Mouse (Mus musculus): ENCODE data around the gene Agpat4. TPM values are rescaled to one million over a fixed set of nuclear protein-coding genes. Genes with fewer than 3 reads are reported as not detected.
A peak's percentile ranks its signal among the peaks of the same experiment; 100 is the strongest.

Gene Agpat4
- polyA plus RNA-seq, 1 experiment from 2014 or later, result 38.8 TPM

DNA sequence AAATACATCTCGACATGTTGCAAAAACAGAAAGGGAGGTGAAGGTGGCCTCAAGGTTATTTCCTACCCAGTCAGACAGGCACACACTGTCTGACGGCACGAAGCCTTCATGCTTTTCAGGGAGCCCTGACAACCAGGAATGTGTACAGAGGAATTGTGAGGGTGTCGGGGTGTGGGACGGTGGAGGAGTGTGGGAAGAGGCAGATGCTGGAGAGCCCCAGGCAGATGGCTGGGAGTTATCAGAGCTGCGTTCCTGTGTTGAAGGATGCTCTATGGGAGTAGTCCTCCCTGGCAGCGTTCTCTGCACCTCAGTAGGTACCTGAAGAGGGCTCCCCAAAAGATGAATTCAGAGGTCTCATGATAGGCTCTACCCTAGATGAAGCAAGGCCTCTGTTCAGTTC, 45.4 kb downstream of the Agpat4 start:
- Histone ChIP-seq H3K4me3 (no peak overlapping the region), H3K4me1 (peaks cover 41% of the 10 kb centered on the region), H3K36me3 (peaks cover 7% of the 10 kb centered on the region), H3K27me3 (no peaks in the 10 kb centered on the region), H3K4me2 (replicated peaks) (no peak overlapping the region), H3K27ac (no peak overlapping the region), H3K9me3 (no peaks in the 10 kb centered on the region), H3K9ac (no peak overlapping the region)
- ATAC-seq (ENCODE audit: low FRiP score, low read depth), result no peak
- 82% methylated on average over 7 of the region's 7 CpGs for WGBS

DNA sequence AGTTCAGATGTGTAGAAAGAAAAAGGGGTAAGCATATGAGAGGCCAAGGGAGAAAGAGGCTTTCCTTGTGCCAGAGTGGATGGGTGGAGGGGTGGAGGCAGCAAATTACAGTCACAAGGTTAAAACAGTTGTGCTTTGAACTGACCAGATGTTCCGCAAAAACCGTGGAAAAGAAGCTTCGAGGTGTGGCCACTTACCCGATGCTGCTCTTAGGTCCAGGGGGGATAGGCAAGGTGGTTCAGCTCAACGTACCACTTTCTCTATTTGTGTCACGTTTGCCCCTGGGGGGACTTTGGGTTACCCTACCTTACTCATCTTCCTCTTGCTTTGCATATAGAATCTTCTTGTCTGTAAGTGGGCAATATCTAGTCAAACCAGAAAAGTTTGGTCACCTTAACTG, 46.0 kb downstream of the Agpat4 start:
- ATAC-seq (ENCODE audit: low FRiP score, low read depth), result no peak
- Histone ChIP-seq H3K9ac (no peak overlapping the region), H3K27ac (no peak overlapping the region), H3K4me2 (replicated peaks) (no peak overlapping the region), H3K9me3 (no peaks in the 10 kb centered on the region), H3K4me1 (peaks cover 47% of the 10 kb centered on the region), H3K4me3 (no peak overlapping the region), H3K36me3 (peaks cover 7% of the 10 kb centered on the region; the same call in 1 of the 2 replicates), H3K27me3 (no peaks in the 10 kb centered on the region)
- 73% methylated on average over 6 of the region's 6 CpGs for WGBS

DNA sequence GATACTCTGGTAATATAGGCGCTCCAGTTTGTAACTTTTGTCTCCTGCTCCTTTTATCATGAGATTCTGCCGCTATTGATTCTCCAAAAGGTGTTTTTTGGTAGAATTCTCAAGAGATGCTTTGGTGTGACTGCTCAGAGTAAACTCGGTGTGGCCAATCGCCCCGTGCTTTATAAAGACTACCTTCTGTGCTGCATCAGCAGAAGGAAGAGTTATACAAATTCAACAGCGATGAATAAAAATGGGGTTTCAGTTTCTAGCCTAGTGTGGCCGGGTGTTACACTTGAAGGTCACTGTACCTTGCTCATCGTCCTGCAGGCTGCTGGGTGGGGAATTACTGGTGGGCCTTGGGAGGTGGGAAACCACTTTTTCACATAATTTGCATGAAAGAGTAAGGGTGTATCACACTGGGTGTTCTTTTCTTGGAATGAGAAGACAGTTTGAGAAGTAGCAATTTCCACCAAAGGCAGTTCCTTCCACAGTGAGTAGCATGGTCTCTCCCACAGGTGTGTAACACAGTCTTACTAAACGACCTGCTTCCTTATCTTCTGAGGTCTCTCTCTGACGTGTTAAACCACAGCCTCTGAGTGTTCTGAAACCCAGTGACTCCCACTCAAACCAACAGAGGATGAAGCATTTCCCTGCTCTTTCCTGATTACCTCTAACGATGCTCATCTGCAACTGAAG, 46.6 kb downstream of the Agpat4 start:
- Histone ChIP-seq H3K9me3 (no peaks in the 10 kb centered on the region), H3K4me1 (peaks cover 52% of the 10 kb centered on the region), H3K4me3 (no peak overlapping the region), H3K9ac (no peak overlapping the region), H3K4me2 (replicated peaks) (no peak overlapping the region), H3K27ac (no peak overlapping the region), H3K27me3 (no peaks in the 10 kb centered on the region), H3K36me3 (peaks cover 2% of the 10 kb centered on the region; the same call in 1 of the 2 replicates)
- ATAC-seq (ENCODE audit: low FRiP score, low read depth), result no peak
- 86% methylated on average over 11 of the region's 11 CpGs for WGBS

DNA sequence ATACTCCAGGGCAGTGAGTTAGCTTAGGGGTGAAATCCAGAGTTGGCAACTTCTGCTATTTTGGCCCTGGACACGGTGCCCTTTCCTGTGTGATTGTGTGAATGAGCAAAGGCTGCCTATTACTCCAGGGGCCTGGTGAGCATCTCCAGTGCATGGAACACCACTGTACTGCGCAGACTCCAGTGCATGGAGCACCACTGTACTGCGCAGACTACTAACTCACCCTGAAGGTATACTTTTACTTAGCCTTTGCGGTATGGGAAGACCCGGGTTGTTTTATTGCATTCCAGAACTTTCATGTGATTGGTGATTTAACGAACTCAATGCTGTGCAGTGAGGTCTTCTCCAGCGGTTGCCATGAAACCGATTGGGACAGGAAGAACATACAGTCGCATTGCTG, 47.2 kb downstream of the Agpat4 start:
- Histone ChIP-seq H3K36me3 (peaks cover 1% of the 10 kb centered on the region; the same call in 1 of the 2 replicates), H3K9ac (no peak overlapping the region), H3K4me2 (replicated peaks) (no peak overlapping the region), H3K27ac (no peak overlapping the region), H3K9me3 (no peaks in the 10 kb centered on the region), H3K27me3 (no peaks in the 10 kb centered on the region), H3K4me1 (peaks cover 57% of the 10 kb centered on the region), H3K4me3 (no peak overlapping the region)
- no peak for ATAC-seq (ENCODE audit: low FRiP score, low read depth)
- WGBS, result 85% methylated on average over 9 of the region's 9 CpGs

DNA sequence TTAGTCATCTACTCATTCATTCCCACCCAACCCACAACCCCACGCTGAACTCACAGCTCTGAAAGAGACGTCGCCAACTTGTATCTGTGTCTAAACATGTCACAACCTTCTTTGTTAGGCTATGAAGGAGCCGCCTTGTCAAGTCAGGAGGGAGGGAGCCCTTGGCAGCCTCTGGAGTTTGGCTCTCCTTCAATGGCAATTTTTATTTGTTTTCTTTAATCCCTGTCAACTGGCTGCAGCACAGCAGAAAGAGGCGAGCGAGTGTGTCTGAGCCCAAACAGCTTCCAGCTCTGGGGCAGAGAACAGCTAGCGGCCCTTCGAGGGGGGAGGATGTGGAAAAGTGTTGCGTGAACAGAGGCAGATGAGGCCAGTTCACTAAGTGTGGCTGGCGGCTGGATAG, 50.0 kb downstream of the Agpat4 start:
- Histone ChIP-seq H3K4me1 (peaks cover 45% of the 10 kb centered on the region), H3K36me3 (no peaks in the 10 kb centered on the region), H3K9ac (no peak overlapping the region), H3K9me3 (no peaks in the 10 kb centered on the region), H3K27me3 (no peaks in the 10 kb centered on the region), H3K27ac (peak overlapping the region; percentile 44; the same call in 1 of the 2 replicates), H3K4me3 (no peak overlapping the region), H3K4me2 (replicated peaks) (peak overlapping the region; percentile 31)
- WGBS, result 39% methylated on average over 10 of the region's 10 CpGs
- ATAC-seq (ENCODE audit: low FRiP score, low read depth), result peak; percentile 73; the same call in 1 of the 2 replicates

DNA sequence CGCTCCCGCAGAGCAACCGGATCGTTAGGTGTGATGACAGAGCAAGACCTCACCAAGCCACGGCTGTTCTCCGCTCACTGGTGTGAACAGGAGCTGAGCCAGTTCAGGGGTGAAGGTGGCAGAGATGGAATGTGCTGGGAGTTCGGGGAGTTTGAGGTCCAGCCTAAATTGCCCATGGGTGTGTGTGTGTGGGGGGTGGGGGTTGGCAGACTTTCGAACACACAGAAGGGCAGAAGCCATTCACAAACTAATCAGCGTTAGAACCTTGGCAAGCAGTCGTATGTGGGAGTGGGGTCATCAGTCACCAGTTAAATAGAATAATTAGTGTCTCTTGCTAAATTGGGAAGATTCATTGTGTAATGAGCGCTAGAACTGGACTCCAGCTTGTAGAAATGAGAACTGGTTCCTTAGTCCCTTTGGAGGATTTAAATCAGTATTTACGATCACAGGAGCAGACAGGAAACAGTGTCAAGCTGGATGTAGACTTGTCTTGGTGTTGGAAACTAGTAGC, 50.9 kb downstream of the Agpat4 start:
- H3K36me3 ChIP-seq, result peaks cover 6% of the 10 kb centered on the region; the same call in 1 of the 2 replicates
- H3K4me2 ChIP-seq (replicated peaks), result no peak overlapping the region
- H3K27me3 ChIP-seq, result no peaks in the 10 kb centered on the region
- peak overlapping the region; percentile 44; the same call in 1 of the 2 replicates for H3K27ac ChIP-seq
- no peak for ATAC-seq (ENCODE audit: low FRiP score, low read depth)
- no peak overlapping the region for H3K4me3 ChIP-seq
- H3K9ac ChIP-seq, result no peak overlapping the region
- H3K9me3 ChIP-seq, result no peaks in the 10 kb centered on the region
- 60% methylated on average over 12 of the region's 12 CpGs for WGBS
- H3K4me1 ChIP-seq, result peaks cover 37% of the 10 kb centered on the region

DNA sequence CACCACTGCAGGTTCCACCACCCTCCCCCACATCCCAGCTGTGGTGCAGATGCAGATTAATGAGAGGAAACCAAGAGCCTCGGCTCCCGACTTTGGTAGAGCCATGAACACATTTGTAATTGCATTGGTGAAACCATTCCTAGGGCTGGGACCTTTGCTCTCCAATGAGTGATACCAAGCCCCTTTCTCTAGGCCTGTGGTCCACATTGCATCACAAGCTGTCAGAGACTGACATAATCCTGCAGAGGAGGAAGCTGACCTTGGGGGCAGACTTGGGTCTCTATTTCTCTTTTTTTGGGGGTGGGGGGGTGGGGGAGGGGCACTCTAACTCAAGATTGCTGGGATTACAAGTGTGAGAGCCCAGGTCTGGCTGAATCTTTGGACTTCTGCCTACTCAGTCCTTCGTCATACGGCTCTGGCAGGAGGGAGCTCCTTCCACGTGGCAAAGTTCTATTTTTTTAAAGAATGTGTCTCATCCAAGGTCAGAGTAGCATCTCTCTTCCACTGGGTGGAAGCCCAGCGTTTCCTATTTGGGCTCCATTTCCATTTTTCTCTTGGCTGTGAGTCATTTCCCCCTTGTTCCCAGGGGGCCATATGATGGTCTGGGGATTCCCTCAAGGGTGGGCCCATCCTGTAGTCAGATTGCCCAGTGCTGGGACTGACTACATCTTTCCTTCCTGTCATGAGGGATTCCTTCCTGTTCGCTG, 52.4 kb downstream of the Agpat4 start:
- Histone ChIP-seq H3K9ac (no peak overlapping the region), H3K27me3 (no peaks in the 10 kb centered on the region), H3K9me3 (no peaks in the 10 kb centered on the region; the same call in 1 of the 2 replicates), H3K4me3 (no peak overlapping the region), H3K4me2 (replicated peaks) (no peak overlapping the region), H3K36me3 (peaks cover 13% of the 10 kb centered on the region), H3K27ac (no peak overlapping the region), H3K4me1 (peaks cover 37% of the 10 kb centered on the region)
- WGBS, result 57% methylated on average over 7 of the region's 7 CpGs
- ATAC-seq (ENCODE audit: low FRiP score, low read depth), result no peak

DNA sequence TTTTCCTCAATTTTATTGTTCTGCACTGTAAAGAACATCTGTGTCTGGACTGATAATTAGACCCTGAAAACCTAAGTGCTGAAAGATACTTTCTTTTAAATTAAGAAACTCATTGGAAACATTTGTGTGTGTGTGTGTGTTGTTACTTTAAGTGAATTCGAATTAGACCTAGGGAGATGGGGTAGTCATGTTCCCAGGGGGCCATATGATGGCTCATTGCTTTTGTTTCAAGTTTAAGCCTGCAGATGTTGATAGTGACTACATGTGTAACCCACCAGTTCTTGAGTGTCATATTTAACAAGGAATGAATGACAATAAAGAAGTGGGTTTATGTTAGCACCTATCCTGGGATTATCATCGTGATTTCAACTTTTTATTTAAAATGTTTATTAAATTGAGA, 53.2 kb downstream of the Agpat4 start:
- H3K9me3 ChIP-seq, result peaks cover 3% of the 10 kb centered on the region; the same call in 1 of the 2 replicates
- no peaks in the 10 kb centered on the region for H3K27me3 ChIP-seq
- H3K9ac ChIP-seq, result no peak overlapping the region

DNA sequence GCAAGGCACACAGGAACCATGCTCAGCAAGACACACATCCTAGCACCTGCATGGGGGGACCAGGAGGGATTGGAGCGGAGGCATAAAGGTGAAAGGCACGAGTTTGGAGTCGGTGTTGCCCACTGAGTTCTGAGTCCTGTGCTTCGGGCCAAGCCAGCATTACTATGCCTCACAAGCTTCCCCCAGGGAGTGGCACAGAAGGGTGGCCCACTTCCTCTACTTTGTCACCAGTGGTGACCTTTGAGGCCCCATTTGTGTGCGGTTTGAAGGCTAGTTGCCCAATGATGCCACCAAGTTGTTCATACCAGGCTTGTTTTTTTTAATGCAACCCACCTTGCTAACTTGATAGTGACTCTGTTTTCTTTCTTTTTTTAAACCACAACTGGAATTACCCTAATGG, 55.7 kb downstream of the Agpat4 start:
- Histone ChIP-seq H3K4me1 (peaks cover 23% of the 10 kb centered on the region), H3K9me3 (peaks cover 11% of the 10 kb centered on the region), H3K4me2 (replicated peaks) (no peak overlapping the region), H3K9ac (no peak overlapping the region), H3K27me3 (no peaks in the 10 kb centered on the region), H3K27ac (no peak overlapping the region), H3K36me3 (peaks cover 34% of the 10 kb centered on the region), H3K4me3 (no peak overlapping the region)
- no peak for ATAC-seq (ENCODE audit: low FRiP score, low read depth)
- WGBS, result 93% methylated on average over 5 of the region's 5 CpGs

More for the DNA sequence above, 53.2 kb downstream of the Agpat4 start:
- Histone ChIP-seq H3K36me3 (peaks cover 20% of the 10 kb centered on the region), H3K4me2 (replicated peaks) (no peak overlapping the region), H3K4me3 (no peak overlapping the region), H3K27ac (no peak overlapping the region), H3K4me1 (peaks cover 37% of the 10 kb centered on the region)
- 85% methylated on average over 2 of the region's 2 CpGs for WGBS
- ATAC-seq (ENCODE audit: low FRiP score, low read depth), result no peak

DNA sequence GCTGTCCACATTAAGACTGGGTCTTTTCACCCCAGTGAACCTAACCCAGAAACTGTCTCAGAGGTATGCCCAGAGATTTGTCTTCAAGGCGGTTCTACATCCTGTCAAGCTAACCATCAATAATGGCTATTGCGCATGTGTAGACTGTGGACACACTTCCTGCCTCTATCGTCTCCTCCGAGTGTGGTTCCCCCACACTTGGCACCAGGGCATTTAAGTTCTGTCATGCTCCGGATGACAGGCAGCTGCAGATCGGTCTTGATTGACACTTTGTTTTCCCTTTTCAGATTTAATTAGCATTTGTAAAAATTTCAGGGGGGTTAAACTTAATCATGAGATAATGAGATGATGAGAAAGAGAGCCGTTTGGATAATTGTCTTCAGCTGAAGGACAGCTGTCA, 56.4 kb downstream of the Agpat4 start:
- H3K4me1 ChIP-seq, result peaks cover 22% of the 10 kb centered on the region
- H3K36me3 ChIP-seq, result peaks cover 34% of the 10 kb centered on the region
- H3K4me2 ChIP-seq (replicated peaks), result no peak overlapping the region
- peaks cover 11% of the 10 kb centered on the region for H3K9me3 ChIP-seq
- H3K27ac ChIP-seq, result no peak overlapping the region
- 85% methylated on average over 7 of the region's 7 CpGs for WGBS
- H3K9ac ChIP-seq, result no peak overlapping the region
- ATAC-seq (ENCODE audit: low FRiP score, low read depth), result no peak
- no peak overlapping the region for H3K4me3 ChIP-seq
- no peaks in the 10 kb centered on the region for H3K27me3 ChIP-seq

DNA sequence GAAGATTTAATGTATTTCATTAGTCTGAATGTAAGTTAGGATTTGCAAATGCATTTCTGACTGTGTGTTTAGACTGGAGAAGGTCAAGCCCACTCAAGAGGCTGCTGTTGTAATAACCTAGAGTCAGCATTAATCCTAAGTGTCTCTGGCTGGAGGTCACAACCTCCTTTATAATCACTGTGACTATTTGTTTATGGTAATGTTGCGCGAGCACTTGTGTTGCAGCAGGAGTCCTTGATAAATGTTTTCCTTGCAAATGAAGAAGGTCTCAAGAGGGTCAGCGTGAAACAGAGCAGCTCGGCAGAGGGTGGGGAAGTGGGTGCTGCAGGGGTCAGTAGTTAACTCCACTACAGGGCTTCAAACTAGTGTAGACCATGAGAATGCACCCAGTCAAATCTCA, 57.1 kb downstream of the Agpat4 start:
- Histone ChIP-seq H3K9me3 (peaks cover 11% of the 10 kb centered on the region), H3K4me3 (no peak overlapping the region), H3K9ac (no peak overlapping the region), H3K4me2 (replicated peaks) (no peak overlapping the region), H3K27me3 (no peaks in the 10 kb centered on the region), H3K36me3 (peaks cover 34% of the 10 kb centered on the region), H3K4me1 (peaks cover 19% of the 10 kb centered on the region), H3K27ac (no peak overlapping the region)
- no peak for ATAC-seq (ENCODE audit: low FRiP score, low read depth)
- WGBS, result 94% methylated on average over 4 of the region's 4 CpGs

DNA sequence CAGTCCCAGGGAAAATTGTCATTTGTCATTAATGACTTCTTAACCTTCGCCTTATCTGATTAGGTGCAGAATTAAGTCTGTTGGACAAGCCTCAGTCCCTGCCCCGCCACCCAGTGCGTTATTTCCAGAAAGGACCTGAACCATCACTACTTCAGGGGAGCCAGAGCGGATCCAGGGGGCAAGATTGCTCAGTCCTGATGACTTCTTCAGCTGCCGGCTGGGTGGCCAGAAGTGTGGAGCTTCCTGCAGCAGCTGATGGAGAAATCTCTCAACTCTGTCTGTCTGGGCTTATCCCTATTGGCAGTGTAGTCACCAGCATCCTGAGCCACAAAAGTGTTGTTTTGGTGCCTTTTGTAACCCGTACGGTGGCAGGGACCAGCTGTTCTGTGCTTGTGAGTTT, 60.8 kb downstream of the Agpat4 start:
- peaks cover 11% of the 10 kb centered on the region for H3K9me3 ChIP-seq
- no peak overlapping the region for H3K27ac ChIP-seq
- H3K36me3 ChIP-seq, result peaks cover 28% of the 10 kb centered on the region
- no peak overlapping the region for H3K9ac ChIP-seq
- 84% methylated on average over 7 of the region's 7 CpGs for WGBS
- no peaks in the 10 kb centered on the region for H3K27me3 ChIP-seq
- no peak overlapping the region for H3K4me2 ChIP-seq (replicated peaks)
- peaks cover 16% of the 10 kb centered on the region for H3K4me1 ChIP-seq
- H3K4me3 ChIP-seq, result no peak overlapping the region
- no peak for ATAC-seq (ENCODE audit: low FRiP score, low read depth)
